Mouse (Mus musculus) MEL (cell line): ENCODE measurements around the gene S100pbp.

Source experiments
- CTCF ChIP-seq, 3 experiments: IDR thresholded peaks in 2 of 3; conservative IDR thresholded peaks in 1 of 3; 2 replicates each; pipeline ENCODE4 v1.5.1; 2011 to 2012; ENCODE audit warnings: low read length in 3 of 3, low read depth in 2 of 3, mild to moderate bottlenecking in 2 of 3, improper control_type of control experiment in 1 of 3, inconsistent platforms in 1 of 3, mixed read lengths in 1 of 3, moderate library complexity in 1 of 3; ENCODE audit not compliant: control insufficient read depth in 1 of 3, insufficient read depth in 1 of 3, poor library complexity in 1 of 3, severe bottlenecking in 1 of 3
- GATA1 ChIP-seq: IDR thresholded peaks from 2 replicates; pipeline ENCODE4 v1.6.1; 2011; ENCODE audit warnings: low read depth, low read length, improper control_type of control experiment
- MAX ChIP-seq: IDR thresholded peaks from 2 replicates; pipeline ENCODE4 v1.6.1; 2011; ENCODE audit warnings: low read length, improper control_type of control experiment

- TF ChIP-seq CTCF (IDR thresholded peaks at IDR 0.05 in 2 of 3, conservative IDR thresholded peaks at IDR 0.05 in 1 of 3; ENCODE audit: control insufficient read depth in 1 of 3, insufficient read depth in 1 of 3, low read depth in 2 of 3, low read length in 3 of 3, poor library complexity in 1 of 3, severe bottlenecking in 1 of 3) (no peak), GATA1 (no peak), MAX (no peak)
Observed at GRCm38 (mm10) chr4:129227985-129228381, 38.5 kb upstream of the S100pbp start.
